Mouse (Mus musculus) frontal cortex, postnatal 36 days (tissue): Measurements from ENCODE around the gene Lin37.

ENCODE experiments used
- DNase-seq, 2 experiments: peaks; one replicate each; pipeline ENCODE4 v3.0.0; 2022; ENCODE audit warnings: low spot score in 2 of 2

Gene Lin37

DNA sequence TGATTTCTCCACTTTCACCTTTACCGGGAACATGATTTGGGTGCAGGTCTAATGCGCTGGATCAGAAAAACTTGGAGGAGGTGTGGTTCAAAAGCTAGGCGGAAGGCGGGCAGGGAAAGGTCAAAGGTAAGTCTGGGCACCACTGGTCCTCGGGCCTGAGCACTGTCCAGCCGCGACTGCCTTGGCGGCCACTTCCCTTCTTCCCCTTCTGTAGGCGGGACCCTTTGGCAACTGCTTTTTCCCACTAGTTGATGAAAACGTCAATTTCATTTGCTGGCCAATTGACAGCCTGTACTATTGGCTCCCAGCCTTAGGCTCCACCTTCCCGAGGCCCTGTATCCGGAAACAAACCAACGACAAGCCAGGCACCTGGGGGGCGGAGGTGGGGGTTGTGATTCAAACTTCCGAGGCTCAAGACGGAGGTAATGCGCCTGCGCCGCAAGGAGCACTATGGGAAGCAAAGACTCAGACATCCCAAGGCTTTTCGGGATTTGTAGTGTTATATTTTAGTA is at the start of gene Lin37:
Gene Lin37, minus strand, starts transcription at position 396 of the 512 bp plus-strand sequence.
- DNase-seq, result peak; percentile 97 to 99

DNA sequence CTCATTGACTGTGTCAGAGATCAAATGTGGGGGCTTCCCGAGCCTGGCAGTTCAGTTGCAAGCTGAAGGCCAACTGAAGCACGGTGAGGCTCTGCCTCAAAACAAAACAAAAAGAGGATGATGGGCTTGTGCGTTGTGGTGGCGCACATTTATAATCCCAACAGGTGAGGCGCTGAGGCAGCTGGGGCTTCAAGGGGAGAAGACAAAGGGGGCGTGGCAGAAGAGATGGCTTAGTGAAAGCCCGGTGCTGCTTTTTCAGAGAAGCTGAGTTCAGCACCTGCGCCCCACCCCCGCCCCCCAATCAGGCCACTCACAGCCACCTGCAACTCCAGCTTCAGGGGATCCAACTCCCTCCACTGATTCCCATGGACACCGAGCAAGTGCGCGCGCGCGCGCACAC is 48.8 kb upstream of the Lin37 start:
- DNase-seq, result no peak

DNA sequence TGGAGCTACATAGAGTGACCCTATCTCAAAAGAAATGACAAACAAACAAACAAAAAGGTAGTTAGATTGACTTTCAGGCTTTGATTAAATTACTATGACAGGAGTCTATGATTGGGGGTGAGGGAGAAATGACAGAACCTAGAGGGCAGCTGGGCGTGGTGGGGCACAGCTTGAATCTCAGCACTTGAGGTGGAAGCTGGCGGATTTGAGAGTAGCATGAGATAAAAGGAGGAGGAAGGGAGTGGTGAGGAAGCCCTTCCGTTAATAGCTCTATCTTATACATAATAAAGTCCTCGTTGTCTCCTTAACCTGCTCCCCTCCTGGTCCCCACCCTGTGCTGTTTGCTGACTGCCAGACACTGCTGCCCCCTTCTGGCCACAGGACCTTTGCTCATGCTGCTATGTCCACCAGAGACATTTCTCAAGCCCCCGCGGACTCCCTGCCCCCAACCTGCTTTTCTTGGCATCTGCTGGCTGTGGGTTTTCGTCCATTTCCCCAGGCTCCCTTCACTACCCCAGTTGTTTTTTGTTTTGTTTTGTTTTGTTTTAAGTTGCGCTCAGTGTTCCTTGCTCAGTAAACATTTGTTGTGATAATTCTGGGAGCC is 48.2 kb upstream of the Lin37 start:
- DNase-seq, result no peak

DNA sequence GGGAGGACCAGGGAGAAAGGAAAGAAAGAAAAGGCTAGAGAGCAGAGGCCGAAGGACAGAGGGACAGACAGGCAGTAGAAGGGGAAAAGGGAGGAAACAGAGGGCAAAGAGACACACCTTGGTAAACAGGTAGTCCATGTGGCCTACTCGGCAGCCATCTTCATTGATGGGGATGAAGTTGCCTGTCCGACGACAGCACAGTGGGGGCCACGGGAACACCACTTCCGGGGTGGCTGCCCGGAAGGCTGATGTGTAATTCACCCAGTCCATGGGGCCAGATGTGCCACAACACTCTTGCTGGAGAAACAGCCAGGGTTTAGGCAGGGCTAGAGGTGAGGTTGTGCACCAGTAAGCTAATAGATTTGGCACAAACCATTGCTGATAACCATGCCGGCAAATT is 45.3 kb upstream of the Lin37 start:
- DNase-seq, result no peak

DNA sequence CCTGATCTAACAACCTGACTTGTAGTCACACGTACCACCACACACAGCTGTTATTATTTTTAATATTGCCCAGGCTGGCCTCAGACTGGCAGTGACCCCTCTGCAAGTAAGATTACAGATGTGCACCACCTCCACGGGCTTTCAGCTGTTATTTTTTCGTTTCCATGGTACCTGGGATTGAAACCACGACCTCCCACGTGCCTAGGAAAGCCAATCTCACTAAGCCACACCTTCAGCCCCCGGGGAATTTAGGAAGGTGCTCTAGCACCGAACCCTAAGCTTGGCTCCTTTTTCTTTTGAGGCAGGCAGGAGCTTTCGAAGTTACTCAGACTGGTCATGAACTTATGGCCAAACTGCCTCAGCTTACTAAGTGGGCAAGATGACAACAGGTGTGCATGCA is 44.8 kb upstream of the Lin37 start:
- no peak for DNase-seq

DNA sequence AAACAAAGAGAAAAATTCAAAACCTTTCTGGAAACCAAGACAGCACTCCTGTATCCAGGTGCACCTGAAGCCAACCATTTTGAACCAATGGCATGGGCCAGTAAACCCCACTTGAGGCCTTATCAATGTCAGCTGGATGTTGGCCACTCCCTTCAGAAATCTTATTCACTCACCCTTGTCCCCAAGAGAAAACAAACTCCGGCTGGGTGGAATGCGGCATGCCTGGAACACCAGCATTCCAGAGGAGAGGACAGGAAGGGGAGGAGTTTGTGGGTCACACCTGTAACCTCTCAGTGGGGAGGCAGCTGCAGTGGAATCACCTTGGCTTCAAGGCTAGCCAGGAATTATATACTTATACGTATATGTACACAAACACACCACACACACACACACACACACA is 42.9 kb upstream of the Lin37 start:
- DNase-seq, result no peak

DNA sequence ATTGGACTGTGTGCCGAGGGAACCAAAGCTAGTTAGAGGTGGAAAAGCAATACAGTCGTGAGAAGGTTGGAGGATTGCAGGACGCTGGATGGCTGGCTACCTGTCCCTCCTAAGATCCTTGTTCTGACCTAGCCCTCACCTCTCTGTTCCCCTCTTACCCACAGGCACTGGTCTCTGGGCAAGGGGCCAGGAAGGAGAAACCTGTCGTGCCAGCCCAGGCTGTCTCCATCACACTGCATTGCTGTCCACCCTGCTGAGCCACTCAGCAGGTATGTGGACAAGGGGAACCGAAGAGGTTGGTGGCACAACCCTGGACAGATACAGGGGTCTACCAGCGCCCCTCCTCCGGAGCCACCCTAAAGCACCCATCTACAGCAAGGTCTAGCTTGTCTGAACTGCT is 41.0 kb upstream of the Lin37 start:
- no peak for DNase-seq

DNA sequence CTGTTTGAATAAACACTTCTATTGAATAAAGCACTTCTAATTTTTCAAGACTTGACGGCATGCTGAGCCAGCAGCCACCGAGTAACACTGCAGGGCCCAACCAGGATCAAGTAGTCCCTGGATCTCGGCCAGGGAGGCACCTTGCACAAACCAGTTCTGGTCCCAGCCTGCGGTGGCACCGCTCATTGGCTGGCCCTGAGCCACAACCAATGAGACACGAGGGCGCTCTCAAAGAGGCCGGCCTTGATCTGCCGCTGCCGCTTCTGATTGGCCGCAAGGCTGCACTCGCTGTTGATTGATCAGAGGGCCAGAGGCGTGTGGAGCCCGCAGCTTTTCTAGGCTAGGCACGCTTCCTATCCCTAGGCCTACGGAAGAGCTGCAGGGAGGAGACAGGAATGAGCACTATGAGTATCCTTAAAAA is 40.3 kb upstream of the Lin37 start:
- DNase-seq, result peak; percentile 90 to 94

DNA sequence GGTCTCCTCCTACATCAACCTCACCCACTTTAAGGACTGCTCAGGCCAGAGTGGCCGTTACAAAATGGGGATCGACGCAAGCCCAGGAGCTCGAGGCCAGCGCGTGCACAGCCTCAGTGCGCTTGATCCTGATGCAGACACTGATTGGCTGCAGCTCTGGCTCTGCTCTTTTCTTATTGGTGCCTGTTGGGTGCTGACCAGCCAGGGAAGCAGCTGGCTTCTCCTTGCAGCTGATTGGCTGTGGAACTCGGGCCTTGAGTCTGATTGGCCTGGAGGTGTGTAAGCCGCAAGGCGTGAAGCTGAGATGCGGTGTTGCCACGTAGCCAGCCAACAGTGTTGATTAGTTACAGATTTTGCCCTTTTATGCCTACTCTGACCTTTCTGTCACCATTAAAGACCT is 39.1 kb upstream of the Lin37 start, which contains the start of gene Zbtb32:
Gene Zbtb32, minus strand, starts transcription at position 124 of the 400 bp plus-strand sequence.
- no peak for DNase-seq

DNA sequence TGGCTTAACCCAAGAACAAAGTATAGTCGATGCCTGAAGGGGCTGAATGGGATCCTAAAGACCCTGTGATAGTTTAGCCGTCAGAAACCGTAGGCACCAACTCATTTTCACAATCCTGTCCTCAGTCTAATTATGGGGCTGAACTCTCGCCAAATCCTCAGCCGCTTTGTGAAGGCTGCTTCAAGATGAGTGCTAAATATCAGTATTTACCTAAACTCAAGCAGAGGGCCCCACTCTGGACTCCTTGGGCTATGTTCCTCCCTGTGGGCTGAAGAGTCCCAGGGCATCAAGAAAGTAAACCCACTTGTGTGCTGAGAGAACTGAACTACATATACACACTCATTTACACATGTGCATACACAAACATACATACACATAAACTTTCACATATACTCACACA is 37.2 kb upstream of the Lin37 start:
- no peak for DNase-seq

DNA sequence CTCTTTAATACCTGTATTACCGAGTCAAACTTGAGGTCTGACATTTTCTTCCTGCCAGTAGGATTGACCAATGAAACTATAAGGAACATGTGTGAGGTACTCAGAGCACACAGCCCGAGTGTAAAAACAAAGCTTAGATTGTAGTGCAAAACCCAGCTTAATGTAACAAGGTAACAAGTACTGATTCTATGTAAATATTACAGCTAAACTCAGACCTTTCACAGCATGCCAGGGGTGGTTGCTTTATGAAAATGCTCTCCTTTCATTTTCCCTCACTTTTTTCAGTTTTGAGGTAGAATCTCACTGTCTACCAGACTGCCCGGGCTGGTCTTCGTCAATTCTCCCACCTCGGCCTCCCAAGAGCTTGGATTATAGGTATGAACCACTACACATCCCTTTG is 36.5 kb upstream of the Lin37 start:
- no peak for DNase-seq

DNA sequence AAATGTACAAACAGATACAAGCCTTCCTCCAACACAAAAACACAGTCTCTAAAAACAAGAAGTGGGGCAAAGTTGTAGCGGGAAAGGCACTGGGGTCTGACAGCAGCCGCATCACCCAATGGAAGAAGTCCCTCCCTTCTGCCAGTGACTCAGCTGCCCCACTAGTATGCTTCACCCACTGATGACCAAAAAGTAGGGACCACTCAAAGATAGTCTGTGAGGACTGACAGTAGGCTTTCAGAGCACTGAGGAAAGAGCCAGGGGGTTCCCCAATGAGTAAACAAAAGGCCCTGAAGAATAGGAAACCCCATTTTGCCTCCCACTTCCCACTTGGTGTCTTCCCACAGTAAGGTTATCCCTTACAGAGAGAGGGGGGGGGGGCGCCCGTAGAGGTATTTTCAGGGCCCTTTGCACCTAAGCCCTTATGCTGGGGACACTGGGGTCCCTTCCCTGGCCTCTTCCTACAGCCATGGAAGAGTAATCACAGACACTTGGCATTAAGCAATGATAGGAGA is 34.9 kb upstream of the Lin37 start:
- DNase-seq, result no peak

DNA sequence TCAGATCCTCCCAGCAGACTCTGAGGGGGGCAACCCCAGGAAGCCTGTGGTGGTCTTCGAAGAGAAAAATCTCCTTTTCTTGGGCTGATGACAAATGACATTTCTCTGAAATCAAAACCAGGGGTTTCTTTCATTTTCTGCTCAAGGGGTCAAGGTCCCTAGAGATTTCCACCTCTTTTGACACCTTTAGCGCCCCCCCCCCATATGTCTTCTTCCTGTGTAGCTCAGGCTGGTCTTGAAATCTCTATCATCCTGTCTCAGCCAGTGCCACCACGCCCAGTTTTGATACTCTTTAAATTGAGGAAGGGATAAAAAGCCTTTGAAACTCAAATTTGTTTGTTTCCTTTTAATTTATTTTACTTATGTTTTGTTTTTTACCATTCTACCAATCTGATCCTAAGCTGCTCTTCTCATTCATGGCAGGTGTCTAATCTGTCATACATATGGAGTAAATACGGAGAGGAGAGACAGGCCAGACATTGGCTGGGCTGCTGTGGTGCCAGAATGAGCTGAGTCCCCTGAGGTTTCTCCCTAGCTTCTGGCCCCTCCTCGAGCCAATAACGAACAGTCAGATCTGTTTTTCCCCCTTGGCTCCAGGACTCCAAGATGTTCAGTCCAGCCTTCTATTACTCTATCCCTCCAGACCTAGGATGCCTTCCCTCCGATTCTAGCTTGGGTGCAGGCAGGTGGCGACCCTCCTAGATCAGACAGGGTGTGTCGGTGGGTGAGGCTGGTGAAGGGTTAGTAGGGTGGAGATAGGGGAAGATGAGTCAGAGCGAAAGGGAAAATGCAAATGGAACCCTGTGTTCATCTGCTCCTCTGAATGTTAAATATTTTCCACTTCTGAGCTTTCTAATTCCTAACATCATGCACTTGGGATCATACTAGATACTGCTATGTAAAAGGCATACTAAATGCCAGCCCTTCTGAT is 34.2 kb upstream of the Lin37 start:
- no peak for DNase-seq

DNA sequence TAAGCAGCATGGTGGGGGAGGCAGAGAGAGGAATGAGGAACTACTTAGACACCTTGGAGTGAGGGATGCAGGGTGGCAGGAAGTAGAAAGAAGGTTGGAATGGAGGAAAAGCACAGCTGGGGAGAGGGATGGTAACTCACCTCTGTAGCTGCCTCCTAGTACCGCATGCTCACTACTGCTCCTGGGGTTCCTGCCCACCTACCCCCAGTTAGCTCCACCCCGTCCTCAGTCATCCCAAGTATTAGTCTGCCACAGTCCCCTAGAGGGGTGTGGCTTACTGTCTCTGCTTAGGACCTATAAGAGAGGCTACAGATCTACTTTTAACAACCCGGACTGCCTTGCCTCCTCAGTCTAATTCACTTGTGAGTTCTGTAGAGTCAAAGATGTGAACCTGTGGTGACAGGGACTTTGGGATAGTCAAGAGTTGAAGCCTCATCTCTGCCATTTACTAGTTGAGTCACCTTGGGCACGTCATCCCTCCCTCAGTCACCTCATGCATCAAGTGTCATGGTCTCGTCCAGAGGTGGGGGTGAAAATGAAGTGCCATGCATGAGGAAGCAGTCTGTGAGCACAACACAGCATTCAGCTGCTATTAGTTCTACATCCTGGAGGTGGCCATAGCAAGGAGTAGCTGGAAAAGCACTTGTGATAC is 33.3 kb upstream of the Lin37 start:
- DNase-seq, result no peak

DNA sequence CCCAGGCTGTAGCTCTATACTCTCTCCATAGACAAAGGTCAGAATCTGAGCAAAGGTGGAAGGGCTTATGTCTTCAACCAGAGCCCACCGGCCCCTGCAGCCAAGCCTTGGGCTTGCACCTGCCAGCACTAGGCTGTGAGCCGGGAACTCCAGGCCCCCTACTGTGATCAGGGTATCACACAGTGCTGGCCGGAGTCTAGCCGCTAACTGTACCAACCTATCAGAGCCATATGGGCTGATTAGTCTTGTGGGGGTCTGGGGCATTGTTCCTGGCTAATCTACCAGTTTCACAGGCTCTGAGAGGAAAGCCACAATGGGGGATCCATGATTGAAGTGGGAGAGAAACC is 31.9 kb upstream of the Lin37 start:
- no peak for DNase-seq

DNA sequence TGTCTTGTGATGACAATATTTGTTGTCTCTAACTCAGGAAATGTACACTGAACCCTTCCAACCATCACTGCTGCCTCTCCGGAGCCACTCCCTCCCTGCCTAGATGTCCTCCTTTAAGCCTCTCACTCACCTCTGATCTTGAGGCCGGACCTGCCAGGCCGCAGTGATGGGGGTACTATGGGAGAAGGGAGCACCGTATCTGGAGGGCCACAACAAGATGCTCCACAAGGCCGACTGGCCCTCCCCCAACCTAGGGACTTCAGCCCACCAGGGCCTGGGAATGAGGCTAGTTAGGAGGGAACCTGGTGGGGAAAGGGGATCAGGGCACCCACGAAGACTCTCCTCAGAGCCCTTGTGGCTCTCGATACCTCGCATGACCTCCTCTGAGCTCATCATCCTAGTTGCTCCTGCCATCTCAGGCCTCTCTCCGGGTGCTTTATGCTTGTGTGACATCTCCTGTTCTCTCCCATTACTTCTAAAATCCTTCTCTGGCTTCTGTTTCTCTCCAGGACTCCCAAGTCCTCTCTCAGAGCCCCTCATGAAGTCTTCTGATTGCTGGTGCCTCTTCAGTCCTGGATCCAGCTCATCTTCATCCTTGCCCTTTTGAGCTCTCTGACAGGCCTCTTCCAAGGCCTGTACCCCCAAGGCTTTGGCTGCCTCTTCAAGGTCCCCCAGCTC is 31.4 kb upstream of the Lin37 start:
- DNase-seq, result no peak

DNA sequence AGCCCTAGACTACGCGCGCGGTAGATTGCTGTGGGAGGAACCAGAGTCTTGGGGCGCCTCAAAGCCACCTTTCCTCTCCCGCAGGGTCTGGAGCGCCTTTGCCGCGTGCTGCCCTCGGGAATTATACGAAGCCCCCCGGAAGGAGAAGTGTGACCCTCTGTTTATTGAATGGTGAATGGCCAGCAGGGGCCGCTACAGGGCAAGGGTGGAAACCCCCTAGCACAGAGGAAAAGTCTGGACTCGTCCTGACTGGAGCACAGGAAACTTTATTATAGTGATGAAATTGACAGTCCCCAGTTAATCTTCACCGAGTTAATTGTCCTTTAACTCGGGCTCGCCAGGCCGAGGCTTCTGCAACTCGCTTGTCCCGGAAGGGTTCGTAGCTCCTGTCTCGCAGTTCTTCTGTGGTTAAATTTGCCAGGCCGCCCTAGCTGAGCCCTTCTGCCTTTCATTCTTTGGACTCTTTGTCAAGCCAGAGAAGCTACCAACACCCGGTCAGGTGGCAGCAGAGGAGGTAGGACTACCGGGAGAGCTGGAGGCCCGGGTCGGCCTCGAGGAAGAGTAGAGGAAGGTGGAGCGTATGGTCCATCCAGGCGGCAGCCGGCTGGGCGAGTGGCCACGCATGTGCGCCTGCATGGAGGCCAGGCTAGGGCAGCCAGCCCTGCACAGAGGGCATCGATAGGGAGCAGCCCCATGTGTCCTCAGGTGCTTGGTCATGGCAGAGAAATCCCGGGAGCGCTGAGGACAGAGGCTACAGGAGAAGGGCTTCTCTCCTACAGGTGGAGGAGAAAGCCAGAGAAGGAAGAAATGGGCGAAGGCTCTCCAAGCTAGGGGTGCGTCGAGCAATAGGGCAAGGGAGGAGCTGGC is 30.0 kb upstream of the Lin37 start:
- peak; percentile 76 for DNase-seq

DNA sequence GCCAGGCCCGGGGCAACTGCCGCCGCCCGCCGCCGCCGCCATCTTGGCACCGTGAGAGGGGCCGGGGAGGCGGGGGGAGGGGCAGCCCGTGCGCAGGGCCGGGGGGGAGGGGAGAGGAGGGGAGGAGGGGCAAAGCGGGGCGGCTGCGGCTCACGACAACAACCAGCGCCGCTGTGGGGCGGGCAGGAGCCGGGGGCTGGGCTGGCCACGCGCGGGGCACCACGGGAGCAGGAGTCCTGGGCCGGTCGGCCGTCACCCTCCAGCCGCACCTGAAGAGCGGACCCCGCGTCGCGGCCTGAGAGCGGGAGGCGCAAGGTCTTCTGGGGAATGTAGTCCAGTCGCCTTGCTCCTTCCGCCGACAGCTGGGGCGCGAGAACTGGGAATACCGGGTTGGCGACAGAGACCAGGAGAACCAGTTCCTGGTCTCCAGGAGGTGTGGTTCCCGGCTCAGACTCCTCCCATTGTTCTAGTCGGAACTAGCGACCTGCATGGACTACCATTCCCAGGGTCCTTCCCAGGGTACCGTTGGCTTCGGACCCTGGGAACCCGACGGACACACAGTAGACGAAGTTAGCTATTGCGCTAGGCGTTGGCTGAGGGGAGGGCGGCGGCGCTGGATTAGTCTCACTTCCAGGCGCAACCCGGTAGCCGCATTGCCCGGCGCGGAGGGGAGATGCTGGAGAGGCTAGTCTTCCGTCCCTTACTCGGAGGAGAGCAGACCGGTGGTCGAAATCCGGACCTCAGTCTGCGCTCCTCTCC is 29.2 kb upstream of the Lin37 start, which contains the start of gene Kmt2b:
Gene Kmt2b, minus strand, starts transcription at position 51 of the 759 bp plus-strand sequence.
- peak; percentile 96 to 97 for DNase-seq

DNA sequence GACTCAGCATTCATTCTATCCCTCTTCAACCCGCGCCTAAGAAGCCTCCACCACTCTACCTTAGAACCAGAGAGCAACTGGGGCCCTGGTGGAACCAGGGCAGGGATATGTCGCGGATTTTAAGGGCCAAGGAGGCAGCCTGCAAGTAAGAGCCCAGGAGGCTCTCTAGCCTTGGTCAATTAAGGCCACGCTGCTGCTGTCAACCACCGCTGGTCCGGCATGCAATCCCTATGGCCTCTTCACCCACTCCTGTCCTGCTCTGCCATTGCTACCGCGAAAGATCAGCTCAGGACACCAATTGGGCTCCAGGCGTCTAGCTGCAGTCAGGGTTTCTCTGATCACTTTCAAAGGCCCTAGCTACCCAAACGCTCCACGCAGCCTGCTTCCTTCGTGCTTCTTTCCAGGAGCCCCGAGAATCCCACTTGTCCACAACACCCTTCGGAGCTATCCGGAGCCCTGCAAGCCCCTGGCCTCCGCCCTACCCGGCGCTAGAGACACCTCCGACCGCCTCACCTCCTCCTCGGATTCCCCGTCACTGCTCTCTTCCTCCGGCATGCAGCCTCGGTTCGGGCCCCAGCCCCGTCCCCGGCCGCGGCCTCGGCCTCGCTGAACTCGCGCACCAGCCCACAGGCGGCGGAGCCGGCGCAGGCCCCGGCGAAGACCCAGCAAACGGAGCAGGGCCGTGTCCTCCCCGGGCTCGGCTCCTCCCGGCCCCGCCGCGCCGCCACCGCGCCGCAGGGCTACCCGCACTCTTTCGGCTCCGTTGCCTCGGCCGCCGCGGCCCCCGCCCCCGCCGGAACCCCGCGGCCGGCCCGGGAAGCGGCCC is 28.4 kb upstream of the Lin37 start:
- peak; percentile 49 to 58 for DNase-seq
